Mouse (Mus musculus) myocyte (in vitro differentiated cells): ENCODE results near the gene Sh3bp5. TPM values are rescaled to one million over a fixed set of nuclear protein-coding genes. Genes with fewer than 3 reads are reported as not detected.

Source experiments
- H3K27me3 ChIP-seq: one replicate; pipeline ENCODE4 v1.6.1; 2011; ENCODE audit not compliant: control insufficient read depth, insufficient read depth, insufficient read length
- H3K36me3 ChIP-seq: one replicate; pipeline ENCODE4 v1.6.1; 2011; ENCODE audit not compliant: control insufficient read depth, insufficient read depth
- H3K4me2 ChIP-seq: one replicate; pipeline ENCODE4 v1.6.1; 2011; ENCODE audit warnings: low read depth, control low read depth
- H3K4me3 ChIP-seq: one replicate; pipeline ENCODE4 v1.5.1; 2011; ENCODE audit warnings: mild to moderate bottlenecking, control low read depth, moderate library complexity
- H3K79me2 ChIP-seq: one replicate; pipeline ENCODE4 v1.6.1; 2011; ENCODE audit not compliant: control insufficient read depth, insufficient read depth
- H3ac ChIP-seq: one replicate; pipeline ENCODE4 v1.6.1; 2011; ENCODE audit not compliant: control insufficient read depth, insufficient read length
- CEBPB ChIP-seq: IDR thresholded peaks from 2 replicates; pipeline ENCODE4 v1.6.1; 2011; ENCODE audit warnings: mild to moderate bottlenecking, moderate library complexity; ENCODE audit not compliant: poor library complexity, insufficient read depth, severe bottlenecking
- E2F4 ChIP-seq: IDR thresholded peaks from one replicate; pipeline ENCODE4 v1.6.1; 2011; ENCODE audit warnings: mild to moderate bottlenecking, control low read depth, moderate library complexity; ENCODE audit not compliant: insufficient read depth
- MAX ChIP-seq: IDR thresholded peaks from one replicate; pipeline ENCODE4 v1.6.1; 2011; ENCODE audit warnings: low read depth, mild to moderate bottlenecking, control low read depth
- MYOD1 ChIP-seq, 3 experiments: IDR thresholded peaks; one replicate each; pipeline ENCODE4 v1.6.1; 2011; ENCODE audit warnings: control low read depth in 2 of 3, low read depth in 2 of 3, mild to moderate bottlenecking in 2 of 3, moderate library complexity in 1 of 3; ENCODE audit not compliant: insufficient read length in 2 of 3, control insufficient read depth in 1 of 3
- MYOG ChIP-seq, 3 experiments: IDR thresholded peaks; one replicate each; pipeline ENCODE4 v1.6.1; 2011; ENCODE audit warnings: control low read depth in 2 of 3, low read depth in 2 of 3, mild to moderate bottlenecking in 2 of 3; ENCODE audit not compliant: insufficient read length in 2 of 3, control insufficient read depth in 1 of 3, insufficient read depth in 1 of 3
- POLR2A ChIP-seq: IDR thresholded peaks from one replicate; pipeline ENCODE4 v1.6.1; 2011; ENCODE audit warnings: low read depth, mild to moderate bottlenecking, control low read depth, moderate library complexity; ENCODE audit not compliant: insufficient read length
- POLR2AphosphoS2 ChIP-seq: IDR thresholded peaks from one replicate; pipeline ENCODE4 v1.6.1; 2011; ENCODE audit warnings: low read depth, control low read depth; ENCODE audit not compliant: insufficient read length
- REST ChIP-seq: IDR thresholded peaks from one replicate; pipeline ENCODE4 v1.6.1; 2011; ENCODE audit warnings: mild to moderate bottlenecking, control low read depth, moderate library complexity; ENCODE audit not compliant: insufficient read depth, insufficient read length
- SRF ChIP-seq: IDR thresholded peaks from one replicate; pipeline ENCODE4 v1.6.1; 2011; ENCODE audit warnings: low read depth; ENCODE audit not compliant: control insufficient read depth, insufficient read length
- TCF12 ChIP-seq: IDR thresholded peaks from one replicate; pipeline ENCODE4 v1.6.1; 2011; ENCODE audit warnings: mild to moderate bottlenecking, control low read depth; ENCODE audit not compliant: poor library complexity, insufficient read depth, severe bottlenecking
- TCF3 ChIP-seq: IDR thresholded peaks from one replicate; pipeline ENCODE4 v1.6.1; 2011; ENCODE audit warnings: low read depth, control low read depth; ENCODE audit not compliant: insufficient read length
- USF1 ChIP-seq: IDR thresholded peaks from one replicate; pipeline ENCODE4 v1.6.1; 2011; ENCODE audit warnings: low read depth, mild to moderate bottlenecking, control low read depth, moderate library complexity
- polyA plus RNA-seq: library from polyadenylated mRNA; unstranded; fragments of >200 nt; fragmentation: generic; extraction: Trizol; gene quantifications from one replicate; pipeline ENCODE4 v1.2.1, GENCODE M21; 2012; ENCODE audit warnings: missing spikeins

Gene Sh3bp5
- polyA plus RNA-seq, 1 experiment, result 29.5 TPM

GRCm38 (mm10) chr14:31392873-31393545, 42.9 kb downstream of the Sh3bp5 start:
- Histone ChIP-seq H3K27me3 (no peaks in the 10 kb centered on the region), H3ac (no peak overlapping the region), H3K79me2 (no peaks in the 10 kb centered on the region), H3K36me3 (no peaks in the 10 kb centered on the region), H3K4me2 (no peak overlapping the region), H3K4me3 (no peak overlapping the region)
- TF ChIP-seq TCF3 (no peak), USF1 (no peak), REST (no peak), CEBPB (no peak), SRF (no peak), E2F4 (no peak), POLR2A (no peak), TCF12 (no peak), MYOD1 (IDR thresholded peaks at IDR 0.05; ENCODE audit: control insufficient read depth in 1 of 3, insufficient read length in 2 of 3, low read depth in 2 of 3) (no peak), POLR2AphosphoS2 (no peak), MAX (no peak), MYOG (IDR thresholded peaks at IDR 0.05; ENCODE audit: control insufficient read depth in 1 of 3, insufficient read depth in 1 of 3, insufficient read length in 2 of 3, low read depth in 2 of 3) (no peak)

- H3K4me3 ChIP-seq, result no peak overlapping the region
- no peak overlapping the region for H3ac ChIP-seq
- TF ChIP-seq MYOG (IDR thresholded peaks at IDR 0.05; ENCODE audit: control insufficient read depth in 1 of 3, insufficient read depth in 1 of 3, insufficient read length in 2 of 3, low read depth in 2 of 3) (no peak), CEBPB (no peak), MYOD1 (IDR thresholded peaks at IDR 0.05; ENCODE audit: control insufficient read depth in 1 of 3, insufficient read length in 2 of 3, low read depth in 2 of 3) (no peak), USF1 (no peak), REST (no peak), E2F4 (no peak), SRF (no peak), TCF12 (no peak), MAX (no peak), POLR2A (no peak), TCF3 (no peak), POLR2AphosphoS2 (no peak)
- no peak overlapping the region for H3K4me2 ChIP-seq
- no peaks in the 10 kb centered on the region for H3K27me3 ChIP-seq
- no peaks in the 10 kb centered on the region for H3K36me3 ChIP-seq
- no peaks in the 10 kb centered on the region for H3K79me2 ChIP-seq
These were observed 43.6 kb downstream of the Sh3bp5 start for GRCm38 (mm10) chr14:31392300-31392699.

GRCm38 (mm10) chr14:31389421-31390147, 46.3 kb downstream of the Sh3bp5 start:
- Histone ChIP-seq H3K36me3 (no peaks in the 10 kb centered on the region), H3K4me2 (no peak overlapping the region), H3K4me3 (no peak overlapping the region), H3ac (no peak overlapping the region), H3K27me3 (no peaks in the 10 kb centered on the region), H3K79me2 (no peaks in the 10 kb centered on the region)
- no peak for TF ChIP-seq USF1
- TF ChIP-seq POLR2AphosphoS2, result no peak
- no peak for TF ChIP-seq REST
- TF ChIP-seq TCF12, result no peak
- TF ChIP-seq MYOG (IDR thresholded peaks at IDR 0.05; ENCODE audit: control insufficient read depth in 1 of 3, insufficient read depth in 1 of 3, insufficient read length in 2 of 3, low read depth in 2 of 3), result no peak
- TF ChIP-seq SRF, result no peak
- TF ChIP-seq TCF3, result no peak
- TF ChIP-seq MAX, result no peak
- TF ChIP-seq MYOD1 (IDR thresholded peaks at IDR 0.05; ENCODE audit: control insufficient read depth in 1 of 3, insufficient read length in 2 of 3, low read depth in 2 of 3), result no peak
- no peak for TF ChIP-seq CEBPB
- TF ChIP-seq E2F4, result no peak
- no peak for TF ChIP-seq POLR2A

- no peaks in the 10 kb centered on the region for H3K27me3 ChIP-seq
- no peaks in the 10 kb centered on the region for H3K36me3 ChIP-seq
- no peaks in the 10 kb centered on the region for H3K79me2 ChIP-seq
- H3K4me2 ChIP-seq, result no peak overlapping the region
- no peak overlapping the region for H3K4me3 ChIP-seq
- TF ChIP-seq POLR2A (no peak), POLR2AphosphoS2 (no peak), MAX (no peak), TCF3 (no peak), E2F4 (no peak), MYOD1 (IDR thresholded peaks at IDR 0.05; ENCODE audit: control insufficient read depth in 1 of 3, insufficient read length in 2 of 3, low read depth in 2 of 3) (no peak), SRF (no peak), MYOG (IDR thresholded peaks at IDR 0.05; ENCODE audit: control insufficient read depth in 1 of 3, insufficient read depth in 1 of 3, insufficient read length in 2 of 3, low read depth in 2 of 3) (no peak), USF1 (no peak)
- no peak overlapping the region for H3ac ChIP-seq
These were observed 47.6 kb downstream of the Sh3bp5 start for GRCm38 (mm10) chr14:31388086-31388872.
